Mouse (Mus musculus): ENCODE measurements around the gene Amhr2.

DNA sequence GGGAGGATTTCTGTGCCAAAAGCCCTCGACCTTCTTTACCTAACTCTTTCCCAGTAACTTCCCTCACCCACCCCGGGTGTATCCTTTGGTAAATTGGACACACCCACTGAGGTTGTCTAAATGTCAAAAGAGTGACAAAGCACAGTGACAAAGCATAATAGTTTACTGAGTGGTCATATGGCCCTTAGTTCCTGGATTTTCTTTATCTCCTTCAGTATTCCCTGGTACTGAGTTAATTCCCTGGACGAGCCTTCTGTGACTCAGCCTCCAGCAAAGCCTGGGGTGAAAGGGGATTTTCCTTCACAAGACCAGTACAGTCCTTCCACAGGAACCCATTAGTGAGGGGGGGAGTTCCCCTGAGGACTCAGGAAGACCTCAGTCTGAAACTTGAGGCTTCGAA is 15.8 kb downstream of the Amhr2 start:
- TF ChIP-seq CTCF (IDR thresholded peaks at IDR 0.05; ENCODE audit: control insufficient read depth, insufficient read depth, insufficient read length) (no peak), MAX (IDR thresholded peaks at IDR 0.05) (no peak), CEBPB (IDR thresholded peaks at IDR 0.05; ENCODE audit: low read depth) (no peak), USF1 (IDR thresholded peaks at IDR 0.05; ENCODE audit: low read depth) (peak; percentile 78), MYOD1 (IDR thresholded peaks at IDR 0.05; ENCODE audit: control insufficient read depth, insufficient read length, low read depth) (no peak), FOSL1 (IDR thresholded peaks at IDR 0.05; ENCODE audit: insufficient read depth, low read length, poor library complexity, severe bottlenecking) (no peak)
